Mouse (Mus musculus) layer of hippocampus, adult 2 months (tissue): ENCODE measurements around the gene Slc1a4. TPM values are rescaled to one million over a fixed set of nuclear protein-coding genes. Genes with fewer than 3 reads are reported as not detected.
A peak's percentile ranks its signal among the peaks of the same experiment; 100 is the strongest.

Experiments
- DNase-seq, 2 experiments: peaks; one replicate each; pipeline ENCODE4 v3.0.0; 2022; ENCODE audit warnings: low spot score in 2 of 2
- H3K27ac ChIP-seq: fragments of 200-600 bp; 2 replicates; pipeline ENCODE4 v1.8.1; 2022
- H3K4me3 ChIP-seq: fragments of 200-600 bp; 2 replicates; pipeline ENCODE4 v1.8.1; 2022; ENCODE audit warnings: mild to moderate bottlenecking
- CTCF ChIP-seq: fragments of 200-600 bp; conservative IDR thresholded peaks from 2 replicates; pipeline ENCODE4 v1.8.1; 2022; ENCODE audit warnings: antibody characterized with exemption, mild to moderate bottlenecking, moderate library complexity
- long read RNA-seq, 2 experiments: library from polyadenylated mRNA; stranded (forward); transcript quantifications; one replicate each; pipeline ENCODE4 v2.0.0; 2021; ENCODE audit warnings: borderline mapping rate in 2 of 2
- total RNA-seq, 2 experiments: library from RNA; stranded (reverse); gene quantifications; 2 replicates each; pipeline ENCODE4 v1.2.3; 2021

Gene Slc1a4
- 10 to 100 TPM; 36.9 to 39.2 TPM for total RNA-seq
- long read RNA-seq, experiment 1, transcript Slc1a4-202 (8 exons, 3,926 nt): major isoform, 20 of 31 reads
- long read RNA-seq, experiment 1, partial matches to known transcripts: 9 of 31 reads
- long read RNA-seq, experiment 1, other reads (novel, unspliced or antisense): 2 of 31 reads
- long read RNA-seq, experiment 2, transcript Slc1a4-202 (8 exons, 3,926 nt): major isoform, 47 of 55 reads
- long read RNA-seq, experiment 2, partial matches to known transcripts: 5 of 55 reads
- long read RNA-seq, experiment 2, other reads (novel, unspliced or antisense): 3 of 55 reads

DNA sequence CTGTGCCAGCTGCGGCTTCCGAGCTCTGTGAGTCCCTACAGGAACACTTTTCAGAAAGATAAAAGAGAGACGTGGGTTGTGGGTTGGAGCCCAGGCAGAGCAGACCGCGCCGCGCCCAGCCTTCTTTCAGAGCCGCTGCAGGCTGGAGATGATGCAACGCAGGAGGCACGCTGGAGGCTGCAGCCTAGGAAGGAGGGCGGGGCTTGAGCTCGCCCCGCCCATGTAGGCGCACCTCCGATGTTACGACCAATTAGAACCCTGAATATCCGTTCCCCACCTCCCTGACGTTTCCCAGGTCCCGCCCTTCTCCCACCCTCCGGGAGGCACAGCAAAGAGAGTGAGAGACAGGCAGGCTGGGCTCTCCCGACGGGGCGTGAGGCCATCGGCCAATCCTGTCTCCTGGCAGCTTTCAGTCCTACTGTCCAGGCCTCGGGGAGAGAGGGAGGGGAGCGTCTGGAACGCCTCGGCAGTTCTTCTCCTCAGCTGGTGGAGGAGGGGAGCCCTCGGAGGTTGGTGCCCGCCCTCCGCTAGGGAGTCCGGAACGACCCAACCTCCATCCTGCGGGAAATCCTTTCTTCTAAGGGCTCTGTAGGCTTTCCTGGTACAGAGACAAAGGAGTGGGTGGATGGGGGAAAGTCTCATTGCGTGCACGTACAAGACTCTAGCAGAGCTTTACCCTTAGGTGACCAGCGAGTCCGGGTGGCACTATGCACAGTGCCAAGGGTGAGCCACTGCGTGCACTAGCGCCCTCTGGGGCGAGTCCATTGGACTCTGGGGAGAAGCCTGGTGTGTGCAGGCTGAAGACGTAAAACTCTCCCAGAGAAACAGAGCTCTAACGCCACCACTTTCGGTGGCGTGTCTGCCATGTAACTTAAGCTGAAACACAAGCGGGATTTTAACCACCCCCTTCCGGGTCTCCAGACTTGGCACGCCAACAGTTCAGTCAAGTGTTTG is at the start of gene Slc1a4:
TSS of gene Slc1a4 (minus strand) at position 153 of the 954 bp plus-strand sequence.
- Histone ChIP-seq H3K4me3 (peak within 1 kb of the TSS; percentile 91), H3K27ac (peak within 1 kb of the TSS; percentile 97)
- DNase-seq: peak; percentile 88 to 96
- peak; percentile 80 for TF ChIP-seq CTCF

- no peak for TF ChIP-seq CTCF
- DNase-seq: no peak
- Histone ChIP-seq H3K27ac (peak overlapping the region; percentile 47; the same call in 1 of the 2 replicates), H3K4me3 (no peak overlapping the region)
These were observed 47.6 kb upstream of the Slc1a4 start for GRCm38 (mm10) chr11:20380106-20380505.

- no peak overlapping the region for H3K27ac ChIP-seq
- DNase-seq: no peak
- TF ChIP-seq CTCF: no peak
- H3K4me3 ChIP-seq: no peak overlapping the region
These were observed 44.1 kb upstream of the Slc1a4 start for GRCm38 (mm10) chr11:20376642-20377041.

- Histone ChIP-seq H3K4me3 (no peak overlapping the region), H3K27ac (no peak overlapping the region)
- TF ChIP-seq CTCF: no peak
- peak; percentile 19 to 29 for DNase-seq
These were observed 40.2 kb upstream of the Slc1a4 start for GRCm38 (mm10) chr11:20372616-20373211.

DNA sequence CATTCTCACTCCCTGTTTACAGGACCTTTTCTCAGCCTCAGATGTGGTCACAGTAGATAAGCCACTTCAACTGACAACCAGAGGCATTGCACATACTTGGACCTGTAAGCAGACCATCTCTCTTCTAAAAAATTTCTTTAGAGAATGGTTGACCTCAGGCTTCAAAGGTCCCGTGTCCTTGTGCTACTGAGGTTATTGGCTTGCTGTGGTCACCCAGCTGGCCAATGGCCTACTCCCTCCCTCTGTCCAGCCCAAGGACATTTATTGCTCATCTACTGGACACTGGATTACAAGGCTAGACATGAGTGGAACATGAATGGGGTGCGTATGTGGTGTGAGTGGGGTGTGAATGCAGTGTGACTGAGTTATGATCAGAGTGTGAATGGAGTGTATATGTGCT is 38.0 kb upstream of the Slc1a4 start:
- H3K4me3 ChIP-seq: no peak overlapping the region
- no peak for DNase-seq
- TF ChIP-seq CTCF: no peak
- no peak overlapping the region for H3K27ac ChIP-seq

DNA sequence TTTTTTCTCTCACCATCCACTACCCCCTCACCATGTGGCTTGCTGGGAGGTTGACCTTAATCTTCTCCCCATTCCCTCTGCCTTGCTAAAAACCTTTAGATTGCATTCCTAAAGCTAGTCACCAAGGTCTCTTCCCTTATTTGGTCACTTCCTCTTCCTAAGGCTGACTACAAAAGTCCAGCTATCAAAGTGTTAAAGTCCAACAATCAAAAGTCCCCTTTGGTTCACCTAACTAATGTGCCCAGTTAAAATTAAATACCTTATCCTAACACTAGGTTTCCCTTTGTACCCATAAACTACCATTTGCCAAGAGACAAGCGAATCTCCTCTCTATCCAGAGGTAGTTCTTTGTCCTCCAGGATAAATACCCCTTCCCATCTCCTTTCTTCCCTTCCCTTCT is 33.9 kb upstream of the Slc1a4 start:
- no peak for TF ChIP-seq CTCF
- Histone ChIP-seq H3K27ac (no peak overlapping the region), H3K4me3 (no peak overlapping the region)
- no peak for DNase-seq

DNA sequence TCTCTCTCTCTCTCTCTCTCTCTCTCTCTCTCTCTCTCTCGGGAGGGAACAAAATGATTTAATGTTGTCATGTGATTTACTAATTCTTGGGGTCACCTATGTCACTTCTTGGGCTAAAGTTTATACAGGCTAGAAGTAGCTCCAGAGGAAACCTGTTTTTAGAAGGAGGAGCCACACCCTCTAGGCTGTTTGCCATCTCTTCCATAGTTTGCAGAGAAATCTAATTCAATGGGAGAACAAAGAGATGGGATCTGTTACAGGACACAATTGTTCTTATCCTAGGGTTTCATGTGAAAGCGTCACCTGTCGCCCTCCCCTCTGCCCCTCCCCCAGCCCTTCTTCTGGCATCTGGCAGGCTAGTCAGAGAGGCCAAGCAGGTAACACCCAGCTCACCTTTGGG is 28.8 kb upstream of the Slc1a4 start:
- no peak overlapping the region for H3K4me3 ChIP-seq
- H3K27ac ChIP-seq: no peak overlapping the region
- no peak for DNase-seq
- TF ChIP-seq CTCF: no peak

GRCm38 (mm10) chr11:20357684-20358447 is 25.4 kb upstream of the Slc1a4 start:
- DNase-seq: no peak
- Histone ChIP-seq H3K4me3 (no peak overlapping the region), H3K27ac (no peak overlapping the region)
- no peak for TF ChIP-seq CTCF

GRCm38 (mm10) chr11:20348466-20348865 is 16.0 kb upstream of the Slc1a4 start:
- Histone ChIP-seq H3K27ac (no peak overlapping the region; the same call in 1 of the 2 replicates), H3K4me3 (no peak overlapping the region)
- no peak for DNase-seq
- no peak for TF ChIP-seq CTCF

GRCm38 (mm10) chr11:20347548-20347947 is 15.0 kb upstream of the Slc1a4 start:
- no peak overlapping the region for H3K4me3 ChIP-seq
- TF ChIP-seq CTCF: no peak
- DNase-seq: peak; percentile 76 to 80
- peak overlapping the region; percentile 49; the same call in 1 of the 2 replicates for H3K27ac ChIP-seq

DNA sequence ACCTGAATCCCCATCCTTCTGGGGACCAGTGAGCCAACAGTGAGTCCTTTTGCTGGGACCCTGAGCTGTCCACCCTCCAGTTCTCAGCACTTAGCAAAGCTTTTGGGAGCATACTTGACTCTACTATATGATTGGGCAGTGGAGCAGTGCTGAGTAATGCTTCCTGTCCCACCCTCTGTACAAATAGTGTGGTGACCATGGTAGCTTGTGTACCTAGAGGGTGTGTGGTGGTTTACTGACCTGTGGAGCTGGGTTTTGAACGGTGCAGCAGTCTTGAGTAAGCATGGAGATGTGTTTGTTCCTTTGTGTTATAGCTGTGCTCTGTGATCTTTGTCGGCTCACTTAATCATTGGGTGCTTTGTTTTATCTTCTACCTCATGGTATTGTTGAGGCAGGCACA is 13.9 kb upstream of the Slc1a4 start:
- no peak for DNase-seq

GRCm38 (mm10) chr11:20343952-20344351 is 11.4 kb upstream of the Slc1a4 start:
- Histone ChIP-seq H3K4me3 (no peak overlapping the region), H3K27ac (no peak overlapping the region)
- DNase-seq: no peak
- no peak for TF ChIP-seq CTCF

More for the DNA sequence above, 13.9 kb upstream of the Slc1a4 start:
- no peak overlapping the region for H3K27ac ChIP-seq
- H3K4me3 ChIP-seq: no peak overlapping the region
- no peak for TF ChIP-seq CTCF
